Mouse (Mus musculus): ENCODE measurements around the gene Polg2. TPM values are rescaled to one million over a fixed set of nuclear protein-coding genes. Genes with fewer than 3 reads are reported as not detected.
"Not testable (repeated sequence)": the region's sequence is repeated elsewhere in the genome, so short reads cannot be mapped to it uniquely, and the experiment has no call there.

Gene Polg2
- polyA plus RNA-seq, 1 experiment from 2014 or later, result 10.4 TPM

- WGBS, result 84% methylated on average over 7 of the region's 7 CpGs
- no peak overlapping the region for H3K4me3 ChIP-seq
Observed at GRCm38 (mm10) chr11:106816316-106816715, 37.0 kb upstream of the Polg2 start.

DNA sequence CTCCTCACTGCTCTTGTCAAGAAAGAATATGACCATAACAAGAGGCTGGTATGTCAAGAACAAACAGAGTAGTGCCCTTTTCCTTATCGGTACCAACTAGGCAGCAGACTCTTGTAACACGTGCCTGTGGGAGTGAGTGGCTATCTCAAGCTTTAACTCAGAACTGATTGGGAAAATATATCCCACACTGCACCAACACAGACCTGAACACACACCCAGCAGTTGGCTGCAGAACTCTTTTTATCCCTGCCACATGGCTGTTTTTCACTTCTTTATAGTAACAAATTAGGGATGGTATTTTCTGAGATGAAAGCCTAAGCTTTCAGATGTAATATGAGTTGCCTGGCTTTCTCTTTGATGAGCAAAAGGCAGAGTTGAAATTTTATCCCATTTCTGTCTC, 36.4 kb upstream of the Polg2 start:
- Histone ChIP-seq H3K27me3 (no peaks in the 10 kb centered on the region), H3K4me1 (no peaks in the 10 kb centered on the region), H3K4me2 (replicated peaks) (no peak overlapping the region), H3K27ac (replicated peaks) (no peak overlapping the region), H3K9me3 (no peaks in the 10 kb centered on the region), H3K9ac (replicated peaks) (no peak overlapping the region), H3K4me3 (no peak overlapping the region), H3K36me3 (peaks cover 92% of the 10 kb centered on the region)
- ATAC-seq (ENCODE audit: low FRiP score, low read depth), result no peak
- 89% methylated on average over 2 of the region's 2 CpGs for WGBS

More at GRCm38 (mm10) chr11:106816316-106816715, 37.0 kb upstream of the Polg2 start:
- Histone ChIP-seq H3K36me3 (peaks cover 93% of the 10 kb centered on the region), H3K9me3 (no peaks in the 10 kb centered on the region), H3K9ac (replicated peaks) (no peak overlapping the region), H3K4me1 (no peaks in the 10 kb centered on the region), H3K27ac (replicated peaks) (no peak overlapping the region), H3K27me3 (no peaks in the 10 kb centered on the region), H3K4me2 (replicated peaks) (no peak overlapping the region)
- no peak for ATAC-seq (ENCODE audit: low FRiP score, low read depth)

DNA sequence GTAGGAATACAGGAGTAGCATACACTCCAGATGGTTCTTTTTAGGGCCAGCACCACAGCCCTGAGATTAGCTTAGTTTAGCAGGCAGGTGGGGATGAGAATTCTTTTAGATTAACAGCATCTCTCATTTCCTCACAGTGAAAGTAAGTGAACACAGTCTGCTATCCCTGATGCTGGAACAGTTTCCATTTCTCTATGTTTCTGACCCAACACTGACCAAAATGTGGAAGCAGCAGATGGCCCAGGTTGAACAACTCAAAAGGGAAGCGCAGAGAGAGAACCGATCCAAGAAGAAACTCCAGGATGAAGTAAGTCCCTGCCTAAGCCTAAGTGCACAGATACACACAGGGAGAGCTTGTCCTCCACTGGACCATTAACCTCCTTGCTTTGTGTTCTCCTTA, 36.0 kb upstream of the Polg2 start:
- WGBS, result 97% methylated on average over 2 of the region's 2 CpGs
- Histone ChIP-seq H3K9ac (replicated peaks) (no peak overlapping the region), H3K27me3 (no peaks in the 10 kb centered on the region), H3K27ac (replicated peaks) (no peak overlapping the region), H3K4me3 (no peak overlapping the region), H3K4me1 (no peaks in the 10 kb centered on the region), H3K4me2 (replicated peaks) (no peak overlapping the region), H3K36me3 (peaks cover 90% of the 10 kb centered on the region), H3K9me3 (no peaks in the 10 kb centered on the region)
- ATAC-seq (ENCODE audit: low FRiP score, low read depth), result no peak

- Histone ChIP-seq H3K9me3 (no peaks in the 10 kb centered on the region), H3K36me3 (peaks cover 90% of the 10 kb centered on the region), H3K4me1 (no peaks in the 10 kb centered on the region), H3K4me2 (replicated peaks) (no peak overlapping the region), H3K9ac (replicated peaks) (no peak overlapping the region), H3K27ac (replicated peaks) (no peak overlapping the region), H3K4me3 (no peak overlapping the region), H3K27me3 (no peaks in the 10 kb centered on the region)
- 83% methylated on average over 14 of the region's 14 CpGs for WGBS
- no peak for ATAC-seq (ENCODE audit: low FRiP score, low read depth)
Observed at GRCm38 (mm10) chr11:106814601-106815320, 35.4 kb upstream of the Polg2 start.

DNA sequence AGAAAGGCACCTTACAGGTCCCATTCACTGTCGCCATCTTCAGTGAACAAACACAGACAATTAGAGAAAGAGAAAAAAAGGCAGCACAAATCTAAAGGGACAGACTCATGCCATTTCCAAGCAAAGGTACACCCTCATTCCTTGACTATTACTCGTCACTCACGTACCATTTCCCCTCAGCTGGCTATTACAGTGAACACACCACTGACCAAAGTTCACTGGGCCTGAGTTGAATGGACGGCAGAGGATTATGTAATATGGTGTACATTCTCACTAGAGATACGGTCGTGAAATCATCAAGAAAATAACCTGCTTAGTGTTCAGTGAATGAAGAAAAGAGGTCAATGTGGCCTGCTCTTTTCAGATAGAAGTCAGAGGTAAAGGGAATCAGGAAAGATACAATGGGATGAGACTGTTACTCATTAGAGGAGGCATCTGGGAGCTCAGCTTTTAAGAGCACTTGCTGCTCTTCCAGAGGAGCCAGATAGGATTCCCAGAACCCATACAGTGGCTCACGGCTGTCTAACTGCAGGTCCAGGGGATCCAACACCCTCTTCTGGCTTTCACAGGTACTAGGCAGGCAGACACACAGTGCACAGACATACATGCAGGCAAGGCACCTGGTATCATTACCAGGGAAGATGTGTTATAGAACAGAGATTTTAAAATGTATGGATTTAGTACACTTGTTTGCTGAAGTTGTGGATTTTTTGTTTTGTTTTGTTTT, 33.2 kb upstream of the Polg2 start:
- H3K27ac ChIP-seq (replicated peaks), result no peak overlapping the region
- H3K4me2 ChIP-seq (replicated peaks), result no peak overlapping the region
- H3K9ac ChIP-seq (replicated peaks), result no peak overlapping the region
- H3K36me3 ChIP-seq, result peaks cover 81% of the 10 kb centered on the region
- no peak for ATAC-seq (ENCODE audit: low FRiP score, low read depth)
- WGBS, result 90% methylated on average over 7 of the region's 7 CpGs
- no peaks in the 10 kb centered on the region for H3K27me3 ChIP-seq
- H3K9me3 ChIP-seq, result no peaks in the 10 kb centered on the region
- H3K4me1 ChIP-seq, result no peaks in the 10 kb centered on the region
- no peak overlapping the region for H3K4me3 ChIP-seq

DNA sequence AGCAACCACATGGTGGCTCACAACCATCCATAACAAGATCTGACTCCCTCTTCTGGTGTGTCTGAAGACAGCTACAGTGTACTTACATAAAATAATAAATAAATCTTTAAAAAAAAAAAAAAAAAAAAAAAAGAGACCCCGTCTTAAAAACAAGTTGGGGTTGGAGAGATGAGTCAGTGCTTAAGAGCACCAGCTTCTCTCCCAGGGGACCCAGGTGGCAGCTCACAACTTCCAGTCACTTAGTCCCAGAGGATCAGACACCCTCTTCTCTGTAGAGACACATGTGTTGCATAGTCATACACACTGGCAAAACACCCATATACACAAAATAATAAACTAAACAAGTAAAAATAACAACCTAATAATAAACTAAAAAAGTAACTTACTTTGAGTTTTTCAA, 28.1 kb upstream of the Polg2 start:
- ATAC-seq (ENCODE audit: low FRiP score, low read depth), result not testable (repeated sequence)
- peaks cover 61% of the 10 kb centered on the region for H3K36me3 ChIP-seq

DNA sequence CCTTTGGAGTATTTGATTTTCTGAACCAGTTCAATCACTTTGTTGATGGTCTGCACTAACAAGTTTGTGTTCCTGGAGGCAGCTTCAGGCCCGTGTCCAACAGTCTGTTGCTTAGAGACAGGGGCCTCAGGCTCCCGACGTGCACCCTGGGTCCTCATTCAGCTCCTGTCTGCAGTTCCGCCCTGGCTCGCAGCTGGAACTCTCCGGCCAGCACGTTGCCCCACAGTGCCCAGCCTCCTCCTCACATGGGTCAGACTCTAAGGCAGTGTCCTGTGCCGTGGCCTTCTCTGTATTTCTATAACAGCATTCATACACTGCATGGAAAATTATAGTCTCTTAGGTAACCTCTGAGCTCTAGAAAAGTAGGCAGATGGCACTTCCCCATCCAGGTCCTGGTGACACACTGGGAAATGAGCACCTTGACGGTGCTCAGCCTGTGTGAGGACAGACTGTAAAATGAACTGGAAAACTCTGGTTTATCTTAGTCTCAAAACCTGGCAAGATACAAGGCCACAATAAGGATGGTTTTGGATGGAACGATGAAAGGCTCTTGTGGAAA, 22.8 kb upstream of the Polg2 start:
- Histone ChIP-seq H3K9me3 (peaks cover 4% of the 10 kb centered on the region; the same call in 1 of the 2 replicates), H3K27me3 (no peaks in the 10 kb centered on the region), H3K4me2 (replicated peaks) (no peak overlapping the region), H3K4me3 (no peak overlapping the region), H3K4me1 (no peaks in the 10 kb centered on the region), H3K9ac (replicated peaks) (no peak overlapping the region), H3K27ac (replicated peaks) (no peak overlapping the region), H3K36me3 (peaks cover 80% of the 10 kb centered on the region)
- 84% methylated on average over 10 of the region's 10 CpGs for WGBS
- ATAC-seq (ENCODE audit: low FRiP score, low read depth), result no peak

More for the DNA sequence above, 28.1 kb upstream of the Polg2 start:
- H3K9ac ChIP-seq (replicated peaks); H3K4me2 ChIP-seq (replicated peaks); H3K4me3 ChIP-seq; H3K4me1 ChIP-seq; H3K9me3 ChIP-seq; H3K27me3 ChIP-seq; H3K27ac ChIP-seq (replicated peaks): not testable (repeated sequence)
- WGBS, result 88% methylated on average over 1 of the region's 1 CpGs

GRCm38 (mm10) chr11:106795679-106796078, 16.3 kb upstream of the Polg2 start:
- Histone ChIP-seq H3K27ac (replicated peaks) (no peak overlapping the region), H3K4me3 (no peak overlapping the region), H3K9ac (replicated peaks) (no peak overlapping the region), H3K4me2 (replicated peaks) (no peak overlapping the region), H3K9me3 (peaks cover 4% of the 10 kb centered on the region; the same call in 1 of the 2 replicates), H3K27me3 (no peaks in the 10 kb centered on the region), H3K4me1 (peaks cover 2% of the 10 kb centered on the region; the same call in 1 of the 2 replicates), H3K36me3 (peaks cover 68% of the 10 kb centered on the region)
- WGBS, result 81% methylated on average over 9 of the region's 9 CpGs
- ATAC-seq (ENCODE audit: low FRiP score, low read depth), result no peak

- Histone ChIP-seq H3K4me2 (replicated peaks) (no peak overlapping the region), H3K27ac (replicated peaks) (no peak overlapping the region), H3K4me1 (peaks cover 8% of the 10 kb centered on the region; the same call in 1 of the 2 replicates), H3K4me3 (no peak overlapping the region), H3K27me3 (no peaks in the 10 kb centered on the region), H3K9me3 (peaks cover 4% of the 10 kb centered on the region; the same call in 1 of the 2 replicates), H3K9ac (replicated peaks) (no peak overlapping the region), H3K36me3 (peaks cover 51% of the 10 kb centered on the region)
- ATAC-seq (ENCODE audit: low FRiP score, low read depth), result no peak
- 82% methylated on average over 4 of the region's 4 CpGs for WGBS
Observed at GRCm38 (mm10) chr11:106793846-106794245, 14.5 kb upstream of the Polg2 start.

DNA sequence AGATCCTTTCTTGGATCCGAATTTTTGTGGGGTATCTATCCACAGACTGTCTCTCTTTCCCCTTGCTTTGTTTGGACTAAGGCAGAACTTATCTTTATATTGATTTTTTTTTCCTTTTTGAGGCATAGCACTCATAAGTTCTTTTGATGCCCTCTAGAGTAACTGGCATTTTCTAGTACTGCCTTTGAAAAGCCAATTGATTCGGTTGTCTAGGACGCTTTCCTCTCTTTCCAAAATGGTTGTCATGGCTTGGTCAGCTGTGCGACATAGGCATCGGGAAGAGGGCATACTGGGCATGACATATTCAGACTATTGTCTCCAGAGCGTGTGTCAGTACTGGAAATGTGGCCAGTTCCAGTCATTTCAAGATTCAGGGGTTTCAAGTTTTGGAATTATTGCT, 10.3 kb upstream of the Polg2 start:
- peak overlapping the region; percentile 98 for H3K27ac ChIP-seq (replicated peaks)
- peak overlapping the region; percentile 72 for H3K4me2 ChIP-seq (replicated peaks)
- WGBS, result 0% methylated on average over 6 of the region's 6 CpGs
- H3K4me1 ChIP-seq, result peaks cover 21% of the 10 kb centered on the region
- H3K9me3 ChIP-seq, result no peaks in the 10 kb centered on the region
- peak overlapping the region; percentile 99 for H3K9ac ChIP-seq (replicated peaks)
- ATAC-seq (ENCODE audit: low FRiP score, low read depth), result no peak
- peak overlapping the region; percentile 97 for H3K4me3 ChIP-seq
- H3K27me3 ChIP-seq, result no peaks in the 10 kb centered on the region
- peaks cover 40% of the 10 kb centered on the region for H3K36me3 ChIP-seq

DNA sequence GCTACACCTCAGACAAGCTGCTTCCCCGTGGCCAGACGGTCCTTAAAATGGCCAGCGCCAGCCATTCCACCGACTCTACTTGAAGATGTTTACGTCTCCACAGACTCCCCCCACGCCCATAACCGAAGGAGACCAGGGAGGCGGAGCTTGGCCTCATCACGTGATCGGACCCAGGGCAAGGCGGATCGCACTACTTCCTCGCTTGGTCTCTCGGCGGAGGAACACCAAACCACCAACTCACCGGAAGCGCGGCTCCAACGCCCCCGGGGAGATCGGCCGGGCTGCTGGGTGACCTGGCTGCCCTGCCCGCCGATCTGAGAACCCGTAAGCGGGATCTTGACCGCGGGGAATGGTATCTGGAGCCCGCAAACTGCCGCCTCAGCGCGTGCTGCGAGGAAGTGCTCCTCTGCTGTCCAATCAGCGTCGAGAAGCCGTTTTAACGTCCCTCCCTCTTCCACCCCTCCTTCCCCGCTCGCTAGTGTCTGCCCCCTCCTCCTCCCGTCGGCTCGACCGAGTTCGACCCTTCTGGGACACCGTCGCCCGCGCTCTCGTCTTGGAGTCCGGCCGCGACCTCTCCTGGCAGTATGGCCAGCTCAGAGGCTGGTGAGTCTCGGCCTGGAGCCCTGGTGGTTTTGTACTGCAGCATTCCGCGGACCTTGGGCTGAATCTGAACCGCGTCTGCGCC, 9.6 kb upstream of the Polg2 start, which contains the start of the genes Ddx5 and Cep95:
Ddx5 (minus strand) TSS at position 411 of the 685 bp plus-strand sequence.
Cep95 (plus strand) TSS at position 478 of the 685 bp plus-strand sequence.
- H3K9me3 ChIP-seq, result no peaks in the 10 kb centered on the region
- H3K4me1 ChIP-seq, result peaks cover 24% of the 10 kb centered on the region
- peak within 1 kb of the TSS; percentile 72 for H3K4me2 ChIP-seq (replicated peaks)
- peak within 1 kb of the TSS; percentile 99 for H3K9ac ChIP-seq (replicated peaks)
- H3K36me3 ChIP-seq, result peaks cover 42% of the 10 kb centered on the region
- H3K27ac ChIP-seq (replicated peaks), result peak within 1 kb of the TSS; percentile 98
- no peaks in the 10 kb centered on the region for H3K27me3 ChIP-seq
- WGBS, result 0% methylated on average over 58 of the region's 58 CpGs
- peak; percentile 91 for ATAC-seq (ENCODE audit: low FRiP score, low read depth)
- H3K4me3 ChIP-seq, result peak within 1 kb of the TSS; percentile 97

All from midbrain, embryonic 12.5 days (tissue).